Mouse (Mus musculus) B cell, adult 2 months (primary cell): Measurements from ENCODE around the gene Inpp5d.

ENCODE experiments used
- DNase-seq, 2 experiments: peaks; one replicate each; pipeline ENCODE4 v3.0.0; 2022

Gene Inpp5d

GRCm38 (mm10) chr1:87709661-87710270, 89.7 kb downstream of the Inpp5d start:
- no peak for DNase-seq

GRCm38 (mm10) chr1:87711938-87712613, 92.0 kb downstream of the Inpp5d start:
- DNase-seq = no peak

- no peak for DNase-seq
Observed at GRCm38 (mm10) chr1:87712614-87712971, 92.5 kb downstream of the Inpp5d start.

GRCm38 (mm10) chr1:87721382-87721781, 101.3 kb downstream of the Inpp5d start:
- DNase-seq = peak in 1 of 2 experiments; percentile 16

- no peak for DNase-seq
Observed at GRCm38 (mm10) chr1:87722081-87722480, 102.0 kb downstream of the Inpp5d start.

GRCm38 (mm10) chr1:87723351-87723750, 103.2 kb downstream of the Inpp5d start:
- DNase-seq = peak in 1 of 2 experiments; percentile 16

- no peak for DNase-seq
Observed at GRCm38 (mm10) chr1:87729070-87729469, 109.0 kb downstream of the Inpp5d start.

GRCm38 (mm10) chr1:87729850-87730249, 109.7 kb downstream of the Inpp5d start:
- DNase-seq = no peak

- no peak for DNase-seq
Observed at GRCm38 (mm10) chr1:87730271-87730670, 110.2 kb downstream of the Inpp5d start.

- DNase-seq = no peak
Observed at GRCm38 (mm10) chr1:87733212-87733611, 113.1 kb downstream of the Inpp5d start.

- no peak for DNase-seq
Observed at GRCm38 (mm10) chr1:87734153-87734552, 114.0 kb downstream of the Inpp5d start.

- DNase-seq = no peak
Observed at GRCm38 (mm10) chr1:87740584-87741290, 120.6 kb downstream of the Inpp5d start.

- DNase-seq = no peak
Observed at GRCm38 (mm10) chr1:87749360-87749973, 129.4 kb downstream of the Inpp5d start.

- DNase-seq = peak; percentile 91 to 92
Observed at GRCm38 (mm10) chr1:87755641-87756470, 135.7 kb downstream of the Inpp5d start, which contains the start of gene Atg16l1. Gene Atg16l1, plus strand, starts transcription at chr1:87755870.

GRCm38 (mm10) chr1:87763821-87764220, 143.7 kb downstream of the Inpp5d start:
- no peak for DNase-seq

- DNase-seq = no peak
Observed at GRCm38 (mm10) chr1:87765741-87766140, 145.6 kb downstream of the Inpp5d start.

- peak; percentile 69 to 73 for DNase-seq
Observed at GRCm38 (mm10) chr1:87766233-87766632, 146.1 kb downstream of the Inpp5d start.

GRCm38 (mm10) chr1:87769263-87769662, 149.2 kb downstream of the Inpp5d start:
- DNase-seq = no peak
